Mouse (Mus musculus) mouse embryonic stem cell (cell line): Measurements from ENCODE around the gene Repin1.

Experiments used
- in situ Hi-C, 2 experiments: fragments of 300-500 bp; cut with MboI; formaldehyde crosslinking; loops; 1 replicate in 1 of 2; 3 replicates in 1 of 2; pipeline ENCODE4 v1.14.3; 2019 to 2020; ENCODE audit warnings: low sequenced_read_pairs in 2 of 2, low pct_unique_long_range_greater_than_20kb in 1 of 2, mixed read lengths in 1 of 2; ENCODE audit not compliant: unreplicated experiment in 1 of 2

Repin1 gene

DNA sequence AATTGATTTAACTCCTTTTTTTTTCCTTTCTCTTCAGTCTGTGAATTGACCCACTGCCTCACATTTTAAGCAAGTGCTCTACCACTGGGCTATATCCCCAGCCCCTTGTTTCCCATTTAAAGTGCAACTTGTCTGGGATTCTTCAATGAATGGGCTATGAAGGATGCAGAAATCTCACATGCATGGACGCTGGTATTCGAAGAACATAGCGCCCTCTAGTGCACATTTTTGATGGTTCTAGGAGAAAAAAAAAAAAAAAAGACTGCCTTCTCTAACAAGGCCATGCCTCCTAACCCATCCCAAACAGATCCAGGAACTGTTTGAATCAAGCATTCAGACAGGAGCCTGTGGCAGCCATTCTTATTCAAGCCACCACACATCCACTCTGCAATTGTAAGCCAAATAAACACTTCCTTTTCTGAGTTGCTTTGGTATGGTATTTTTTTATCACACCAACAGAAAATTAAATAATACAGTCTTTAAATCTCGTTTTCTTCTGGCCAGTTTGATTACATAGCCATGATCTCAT, 49.1 kb downstream of the Repin1 start:
- in situ Hi-C loops: loop anchor here in 1 of 2 experiments (10.0 kb wide), 1 partner anchor 122 kb away; no protein-coding TSS in a partner anchor

DNA sequence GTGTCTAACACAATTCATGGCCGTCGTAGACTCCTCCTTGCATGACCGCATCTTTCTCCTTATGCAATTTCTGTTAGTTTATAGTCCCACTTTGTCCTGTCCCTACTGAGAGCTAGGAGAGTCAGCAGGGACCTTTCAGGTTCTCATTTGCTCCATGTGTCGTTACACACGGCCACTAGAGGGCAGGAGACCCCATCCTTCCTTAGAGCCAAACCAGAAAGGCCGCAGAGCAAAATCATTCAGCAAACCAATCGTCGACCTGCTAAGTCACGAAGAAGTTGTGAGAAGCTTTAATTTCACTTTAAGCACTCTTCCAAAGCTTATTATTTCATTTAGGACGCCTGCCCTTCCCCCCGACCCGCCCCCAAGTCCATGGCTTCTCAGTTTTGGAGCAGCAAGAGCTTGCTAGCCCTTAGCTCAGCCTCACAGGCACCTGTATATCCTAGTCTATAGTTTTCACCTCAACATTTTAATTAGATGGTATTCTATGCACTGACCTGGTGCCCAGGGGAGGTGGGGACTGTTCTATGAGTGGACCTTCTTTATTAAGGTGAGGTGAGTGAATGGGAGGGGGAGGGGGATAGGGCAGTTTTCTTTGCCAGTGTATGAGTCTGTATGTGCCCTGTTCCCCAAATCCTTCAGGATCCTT, 52.1 kb downstream of the Repin1 start:
- in situ Hi-C loops: loop anchor here in 1 of 2 experiments (10.0 kb wide), 1 partner anchor 119 kb away; no protein-coding TSS in a partner anchor

DNA sequence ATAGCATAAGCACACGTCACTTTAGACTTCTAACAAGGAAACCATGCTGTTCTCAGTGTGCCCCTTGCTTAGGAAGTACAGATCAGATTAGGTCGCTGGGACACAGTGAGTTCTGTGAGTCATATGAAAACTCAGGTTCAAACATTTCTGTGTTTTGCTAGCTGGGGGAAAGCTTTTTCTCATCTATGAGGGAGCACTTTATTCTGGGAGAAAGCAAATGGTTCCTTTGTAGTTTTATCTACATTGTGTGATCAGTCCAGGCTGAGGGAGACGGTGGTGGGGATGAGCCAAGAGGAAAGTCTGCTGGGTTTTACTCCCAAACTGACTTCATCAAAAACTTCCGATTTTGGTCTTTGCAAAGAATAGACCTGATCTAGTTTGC, 52.6 kb downstream of the Repin1 start:
- in situ Hi-C loops: loop anchor here in 1 of 2 experiments (10.0 kb wide), 1 partner anchor 119 kb away; no protein-coding TSS in a partner anchor

DNA sequence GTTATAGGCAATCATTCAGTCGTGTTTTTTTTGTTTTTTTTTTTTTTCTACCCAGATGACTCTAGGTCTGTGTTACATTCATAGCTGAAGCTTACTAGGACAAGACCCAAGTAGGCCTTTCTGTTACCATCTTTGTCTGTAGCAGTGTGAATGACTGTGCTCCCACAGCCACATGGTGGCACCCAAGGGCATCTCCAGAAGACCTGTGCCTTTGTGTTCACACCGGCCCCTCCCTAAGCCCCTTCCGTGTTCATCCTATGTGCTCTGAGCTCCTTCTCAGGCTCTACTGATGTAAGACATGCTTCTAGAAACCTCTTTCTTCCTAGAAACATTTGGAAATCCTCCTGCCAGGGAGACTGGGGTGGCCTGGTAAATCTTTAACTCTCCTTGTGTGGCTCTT, 53.3 kb downstream of the Repin1 start, which contains the start of gene Gimap8:
TSS of gene Gimap8 (plus strand) at position 240 of the 400 bp plus-strand sequence.
- in situ Hi-C loops: loop anchor here in 1 of 2 experiments (10.0 kb wide), 1 partner anchor 118 kb away; no protein-coding TSS in a partner anchor

DNA sequence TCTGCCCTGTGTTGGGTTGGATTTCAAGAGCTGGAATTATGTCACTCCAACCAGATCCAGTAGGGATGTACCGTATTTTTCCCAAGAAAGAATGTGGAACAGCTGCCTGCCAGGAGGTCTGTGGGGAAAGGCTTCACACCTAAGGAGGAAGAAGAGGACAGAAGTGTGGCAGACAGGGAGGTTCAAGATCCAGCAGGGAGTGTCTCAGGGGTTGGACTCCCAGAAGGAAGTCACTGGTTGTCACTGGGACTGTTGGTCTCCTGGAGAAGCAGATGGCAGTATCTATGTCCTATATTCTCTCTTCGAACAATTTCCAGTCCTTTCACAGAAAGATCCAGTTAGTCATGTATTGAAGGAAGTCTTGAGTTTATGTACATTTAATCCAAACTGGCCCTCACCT, 53.9 kb downstream of the Repin1 start:
- in situ Hi-C loops: loop anchor here in 1 of 2 experiments (10.0 kb wide), 1 partner anchor 117 kb away; no protein-coding TSS in a partner anchor
